Mouse (Mus musculus): Measurements from ENCODE around the gene Isx. TPM values are rescaled to one million over a fixed set of nuclear protein-coding genes. Genes with fewer than 3 reads are reported as not detected.
A peak's percentile ranks its signal among the peaks of the same experiment; 100 is the strongest.

The Isx gene
- total RNA-seq, 1 experiment from 2014 or later: 0.19 TPM

DNA sequence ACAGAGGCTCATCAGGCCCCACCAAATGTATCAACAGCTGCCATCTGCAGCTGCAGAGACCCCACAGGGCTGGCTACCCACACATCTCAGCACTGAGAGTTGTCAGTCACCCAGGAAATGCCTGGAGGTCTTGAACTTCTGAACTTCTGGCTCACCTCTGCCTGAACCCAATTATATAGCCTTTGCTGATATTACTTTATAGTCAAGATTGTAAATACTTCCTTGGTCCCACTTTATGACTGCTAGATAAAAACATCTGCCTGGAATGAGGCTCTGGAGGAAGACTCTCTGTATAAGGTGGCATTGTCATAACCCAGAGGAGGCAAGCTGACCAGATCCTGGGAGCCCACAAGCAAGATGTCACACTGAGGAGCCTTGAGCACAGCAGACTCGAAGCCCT is 28.8 kb downstream of the Isx start:
- DNase-seq: no peak

DNA sequence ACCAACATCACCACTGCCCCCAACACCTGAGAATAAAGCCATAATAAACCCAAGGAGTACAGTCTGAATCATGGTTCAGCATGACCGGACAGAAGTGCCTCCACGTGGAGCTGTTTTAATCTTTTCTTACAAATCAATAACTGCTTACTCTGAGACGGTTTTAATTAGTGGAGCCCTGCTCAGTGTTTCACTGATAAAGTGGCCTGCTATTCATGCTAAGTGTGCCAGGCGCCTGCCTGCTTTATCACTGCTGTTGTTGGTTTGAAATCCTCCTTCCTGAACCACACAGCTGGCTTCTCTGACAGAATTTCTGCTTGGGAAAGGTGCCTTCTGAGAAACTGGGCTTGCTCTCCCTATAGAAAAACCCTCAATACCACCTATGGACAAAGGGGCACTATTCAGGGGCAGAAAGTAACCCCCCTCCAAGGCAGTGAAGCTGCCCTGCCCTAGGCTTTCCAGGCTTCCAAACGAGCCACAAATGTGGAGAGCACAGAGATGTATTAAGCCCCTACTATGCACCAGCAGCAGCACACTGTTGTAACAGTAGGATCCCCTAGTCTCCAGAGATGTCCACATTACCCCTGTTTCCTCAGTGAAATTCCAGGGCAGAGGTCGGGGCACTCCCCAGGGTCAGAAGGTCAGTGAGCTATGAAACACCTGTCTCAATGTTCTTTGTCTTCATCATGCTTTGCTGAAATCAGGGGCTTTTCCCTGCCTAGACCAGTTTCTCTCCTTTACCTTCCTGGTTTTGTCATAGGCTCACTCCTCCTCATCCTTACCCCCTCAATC is 30.3 kb downstream of the Isx start:
- DNase-seq: no peak

DNA sequence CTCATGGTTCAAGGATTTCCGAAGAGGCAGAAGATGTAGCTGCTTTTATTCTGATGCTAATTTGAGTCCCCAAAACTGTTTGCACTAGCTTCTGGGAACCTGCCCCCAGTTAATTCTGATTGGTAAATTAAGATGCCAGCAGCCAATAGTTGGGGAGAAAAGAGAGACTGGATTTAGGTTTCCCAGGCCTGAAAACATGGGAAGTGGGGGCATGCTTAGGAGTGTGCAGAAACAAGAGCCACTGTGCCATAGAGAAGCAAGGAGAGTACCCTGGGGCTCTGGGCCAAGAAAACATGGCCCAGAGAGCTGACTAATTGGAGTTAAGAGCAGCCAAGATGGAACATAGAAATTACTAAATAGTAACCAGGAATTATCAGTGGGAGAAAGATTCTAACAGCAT is 33.4 kb downstream of the Isx start:
- DNase-seq: no peak

GRCm38 (mm10) chr8:74910708-74911107 is 37.7 kb downstream of the Isx start:
- DNase-seq: no peak

DNA sequence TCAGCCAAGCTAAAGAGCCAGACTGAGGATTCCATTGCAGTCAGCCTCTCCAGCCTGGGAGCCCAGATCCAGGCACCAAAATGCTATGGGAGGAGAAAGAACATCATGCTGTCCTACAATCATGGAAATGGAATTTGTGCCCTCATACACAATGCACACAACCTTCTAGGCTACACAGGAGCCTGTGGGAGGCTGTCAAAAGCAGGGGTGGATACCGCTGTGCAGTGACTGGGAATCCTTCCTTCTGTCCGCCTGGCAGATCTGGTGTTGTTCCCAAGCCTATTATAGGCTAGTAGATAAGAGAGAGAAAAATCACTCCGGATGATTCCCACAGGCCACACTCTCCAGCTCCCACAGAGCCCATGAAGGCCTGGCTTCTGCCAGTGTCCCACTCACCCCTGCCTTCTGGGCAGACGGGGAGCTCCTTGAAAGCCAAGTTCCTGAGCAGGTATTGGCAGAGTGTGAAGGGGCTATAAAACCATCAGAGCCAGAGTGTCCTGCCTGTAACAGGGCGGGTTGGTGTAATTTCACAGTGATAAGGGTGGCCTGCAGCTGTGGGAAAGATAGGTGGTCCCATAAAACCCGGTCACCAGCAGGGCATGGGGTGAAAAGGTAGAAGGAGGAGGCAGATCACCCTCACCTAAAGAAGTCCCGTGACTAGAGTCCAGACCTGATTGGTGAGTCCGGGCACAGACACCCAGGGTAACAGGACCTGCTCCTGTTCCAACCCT is 47.9 kb downstream of the Isx start:
- DNase-seq: no peak

- peak; percentile 9 for DNase-seq
Measured at GRCm38 (mm10) chr8:74921882-74922518, 49.0 kb downstream of the Isx start.

GRCm38 (mm10) chr8:74927940-74928339 is 55.0 kb downstream of the Isx start:
- DNase-seq: no peak

- DNase-seq: peak; percentile 50
Measured at GRCm38 (mm10) chr8:74930731-74931130, 57.8 kb downstream of the Isx start.

DNA sequence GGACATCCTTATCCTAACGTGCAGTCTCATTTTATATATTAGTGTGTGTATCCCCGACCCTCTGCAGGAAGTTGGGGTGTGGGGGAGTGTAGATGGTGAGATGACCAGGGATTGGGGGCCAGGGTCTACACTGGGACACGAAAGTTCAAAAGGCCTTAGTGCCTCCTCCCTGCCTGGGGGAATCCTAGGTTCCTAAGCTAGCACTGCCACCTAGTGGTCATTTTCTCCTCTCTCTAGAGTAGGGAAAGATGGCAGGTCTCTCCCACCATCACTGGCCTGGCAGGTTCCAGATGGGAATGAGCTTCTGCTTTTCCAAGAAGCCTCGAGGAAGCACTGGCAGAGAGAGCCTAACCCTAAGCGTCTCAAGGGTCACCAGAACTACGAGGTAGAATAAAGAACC is 62.3 kb downstream of the Isx start:
- peak; percentile 71 for DNase-seq

DNA sequence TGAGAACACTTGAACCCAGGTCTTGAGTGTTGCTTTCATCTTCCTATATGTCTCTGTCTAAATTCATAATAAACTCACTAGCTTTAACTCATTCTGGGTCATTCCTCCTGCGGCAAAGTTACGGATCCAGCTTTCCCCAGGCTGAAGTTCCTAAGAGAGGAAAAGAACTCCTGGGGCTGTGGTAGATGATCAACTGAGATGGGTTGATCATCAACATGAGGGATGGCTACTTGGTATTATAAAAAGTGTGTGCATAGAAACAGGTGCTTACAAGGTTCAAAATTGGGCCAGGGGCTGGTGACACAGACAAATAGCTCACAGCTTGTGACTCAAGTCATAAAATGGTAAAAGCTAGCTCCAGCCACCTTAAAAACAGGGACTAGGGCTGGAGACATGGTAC is 63.7 kb downstream of the Isx start:
- DNase-seq: no peak

DNA sequence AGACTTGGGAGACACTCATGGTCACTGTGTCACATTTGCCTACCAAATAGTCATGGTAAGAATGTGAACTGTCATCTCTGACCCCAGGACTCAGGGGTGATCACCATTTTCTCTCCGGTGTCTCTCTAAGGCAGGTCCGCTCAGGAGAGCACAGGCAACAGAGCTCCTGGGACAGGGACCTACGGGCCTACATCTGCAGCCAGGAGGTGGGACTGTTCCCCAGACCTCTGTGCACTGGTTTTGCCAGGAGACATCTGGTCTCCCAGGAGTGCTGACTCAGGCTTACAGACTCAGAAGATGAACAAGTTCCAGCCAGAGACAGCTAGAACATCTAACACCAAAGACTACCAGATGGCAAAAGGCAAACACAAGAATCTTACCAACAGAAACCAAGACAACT is 69.1 kb downstream of the Isx start:
- DNase-seq: no peak

Other genes starting within 250 kb of the Isx start
- 18.3 and 23.2 TPM in 2 replicates for gene Hmgxb4, start 120.2 kb downstream of the Isx start, total RNA-seq (2021)
- 37.0 and 40.1 TPM in 2 replicates for gene Tom1, start 160.5 kb downstream of the Isx start, total RNA-seq (2021)
- 26.0 and 33.3 TPM in 2 replicates for gene Hmox1, start 220.4 kb downstream of the Isx start, total RNA-seq (2021)
- gene Mcm5, start 236.4 kb downstream of the Isx start, total RNA-seq (2021): 26.7 and 33.0 TPM in 2 replicates